Mouse (Mus musculus) hindbrain, embryonic 15.5 days (tissue): ENCODE measurements around the gene Rab44. TPM values are rescaled to one million over a fixed set of nuclear protein-coding genes. Genes with fewer than 3 reads are reported as not detected.

Experiments
- ATAC-seq: fragments of 200-750 bp; cut with Nextera tagmentation; 2 replicates; pipeline ENCODE4 v1.8.0; 2017; ENCODE audit warnings: low read depth, moderate number of reproducible peaks, moderate TSS enrichment; ENCODE audit not compliant: low FRiP score
- H3K27ac ChIP-seq: fragments of 300-500 bp; sonication (generic); replicated peaks from 2 replicates; pipeline ENCODE4 v1.5.1; 2015; ENCODE audit warnings: mild to moderate bottlenecking, inconsistent platforms
- H3K27me3 ChIP-seq: fragments of 300-500 bp; sonication (generic); 2 replicates; pipeline ENCODE4 v1.6.1; 2015; ENCODE audit warnings: control low read depth, inconsistent platforms
- H3K36me3 ChIP-seq: fragments of 300-500 bp; sonication (generic); 2 replicates; pipeline ENCODE4 v1.6.1; 2015; ENCODE audit warnings: control low read depth, inconsistent platforms
- H3K4me1 ChIP-seq: fragments of 300-500 bp; sonication (generic); replicated peaks from 2 replicates; pipeline ENCODE4 v1.6.1; 2015; ENCODE audit warnings: control low read depth, inconsistent platforms
- H3K4me2 ChIP-seq: fragments of 300-500 bp; sonication (generic); 2 replicates; pipeline ENCODE4 v1.6.1; 2015; ENCODE audit warnings: moderate library complexity, mild to moderate bottlenecking, inconsistent platforms
- H3K4me3 ChIP-seq: fragments of 300-500 bp; sonication (generic); 2 replicates; pipeline ENCODE4 v1.5.1; 2015; ENCODE audit warnings: mild to moderate bottlenecking, inconsistent platforms
- H3K9ac ChIP-seq: fragments of 300-500 bp; sonication (generic); 2 replicates; pipeline ENCODE4 v1.6.1; 2015; ENCODE audit warnings: inconsistent platforms
- H3K9me3 ChIP-seq: fragments of 300-500 bp; sonication (generic); 2 replicates; pipeline ENCODE4 v1.6.1; 2016; ENCODE audit warnings: control low read depth, inconsistent platforms
- WGBS: fragments of 180-500 bp; shearing (Covaris S2); methylation state at CpG from one replicate; pipeline ENCODE4 v1.1.7; 2015; 5-methylcytosine and 5-hydroxymethylcytosine counted together
- polyA plus RNA-seq: library from polyadenylated mRNA; unstranded; fragments of >200 nt; fragmentation: Nextera tagmentation; extraction: Ambion mirVana; gene quantifications from 2 replicates; pipeline ENCODE4 v1.2.1, GENCODE M21; 2015

Rab44 gene
- polyA plus RNA-seq, 1 experiment from 2014 or later = 0.09 TPM

GRCm38 (mm10) chr17:29195579-29195978, 81.6 kb downstream of the Rab44 start:
- Histone ChIP-seq H3K4me1 (peaks cover 10% of the 10 kb centered on the region), H3K9me3 (no peaks in the 10 kb centered on the region), H3K36me3 (no peaks in the 10 kb centered on the region), H3K4me2 (no peak overlapping the region), H3K27me3 (peaks cover under 1% of the 10 kb centered on the region; the same call in 1 of the 2 replicates), H3K9ac (no peak overlapping the region), H3K27ac (no peak overlapping the region), H3K4me3 (no peak overlapping the region)
- ATAC-seq = no peak
- 32% methylated on average over 4 of the region's 4 CpGs for WGBS

Other genes with a start within 250 kb of the Rab44 start
- 1.3 and 1.9 TPM in 2 replicates for gene 4930539E08Rik, start 198.8 kb upstream of the Rab44 start, polyA plus RNA-seq
- not detected in 2 replicates for gene Pxt1, start 170.3 kb upstream of the Rab44 start, polyA plus RNA-seq
- gene Kctd20, start 162.2 kb upstream of the Rab44 start, polyA plus RNA-seq = 84.7 and 85.0 TPM in 2 replicates
- 83.0 and 88.0 TPM in 2 replicates for gene Stk38, start 106.2 kb upstream of the Rab44 start, polyA plus RNA-seq
- gene Srsf3, start 81.5 kb upstream of the Rab44 start, polyA plus RNA-seq = 411 and 428 TPM in 2 replicates
- gene Cdkn1a, start 23.2 kb upstream of the Rab44 start, polyA plus RNA-seq = 109 and 115 TPM in 2 replicates
- 41.1 and 42.6 TPM in 2 replicates for gene Cpne5, start 124.0 kb downstream of the Rab44 start, polyA plus RNA-seq
- gene Ppil1, start 150.0 kb downstream of the Rab44 start, polyA plus RNA-seq = 105 and 108 TPM in 2 replicates
- gene BC004004, start 154.6 kb downstream of the Rab44 start, polyA plus RNA-seq = 112 and 121 TPM in 2 replicates
- gene Pi16, start 203.5 kb downstream of the Rab44 start, polyA plus RNA-seq = 2.1 and 2.3 TPM in 2 replicates
- gene Mtch1, start 233.8 kb downstream of the Rab44 start, polyA plus RNA-seq = 476 and 492 TPM in 2 replicates
- 6.5 and 8.3 TPM in 2 replicates for gene Fgd2, start 246.8 kb downstream of the Rab44 start, polyA plus RNA-seq